Mouse (Mus musculus): ENCODE results near the gene Ror2.

Ror2 gene

DNA sequence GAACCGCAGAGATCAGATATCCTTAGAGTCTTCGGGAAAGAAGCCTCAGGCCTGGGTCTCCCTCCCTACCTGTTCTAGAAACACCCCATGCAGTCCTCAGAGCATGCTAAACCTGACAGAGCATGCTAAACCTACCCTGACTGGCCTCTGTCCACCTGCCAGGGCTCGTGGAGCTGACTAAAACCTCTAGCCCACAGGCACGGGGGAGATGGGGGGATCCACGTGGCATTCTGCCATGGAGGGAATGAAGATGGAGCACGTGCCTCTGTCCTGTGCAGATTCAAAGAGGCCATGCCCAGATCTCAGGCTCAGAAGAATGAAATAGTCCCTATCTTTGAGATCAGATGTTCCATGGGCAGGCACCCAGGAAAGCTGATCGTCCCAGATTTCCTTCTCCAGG lies 168.0 kb downstream of the Ror2 start:
- in situ Hi-C loops (cut with MboI; ENCODE audit: low pct_unique_long_range_greater_than_20kb in 1 of 2, low sequenced_read_pairs in 2 of 2, unreplicated experiment in 1 of 2) = loop anchor here in 1 of 2 experiments (5.0 kb wide), 1 partner anchor 189 kb away; no protein-coding TSS in a partner anchor

- in situ Hi-C loops (cut with MboI; ENCODE audit: low pct_unique_long_range_greater_than_20kb in 1 of 2, low sequenced_read_pairs in 2 of 2, unreplicated experiment in 1 of 2) = no loop called here
Observed at GRCm38 (mm10) chr13:53110249-53110578, 175.7 kb downstream of the Ror2 start.

DNA sequence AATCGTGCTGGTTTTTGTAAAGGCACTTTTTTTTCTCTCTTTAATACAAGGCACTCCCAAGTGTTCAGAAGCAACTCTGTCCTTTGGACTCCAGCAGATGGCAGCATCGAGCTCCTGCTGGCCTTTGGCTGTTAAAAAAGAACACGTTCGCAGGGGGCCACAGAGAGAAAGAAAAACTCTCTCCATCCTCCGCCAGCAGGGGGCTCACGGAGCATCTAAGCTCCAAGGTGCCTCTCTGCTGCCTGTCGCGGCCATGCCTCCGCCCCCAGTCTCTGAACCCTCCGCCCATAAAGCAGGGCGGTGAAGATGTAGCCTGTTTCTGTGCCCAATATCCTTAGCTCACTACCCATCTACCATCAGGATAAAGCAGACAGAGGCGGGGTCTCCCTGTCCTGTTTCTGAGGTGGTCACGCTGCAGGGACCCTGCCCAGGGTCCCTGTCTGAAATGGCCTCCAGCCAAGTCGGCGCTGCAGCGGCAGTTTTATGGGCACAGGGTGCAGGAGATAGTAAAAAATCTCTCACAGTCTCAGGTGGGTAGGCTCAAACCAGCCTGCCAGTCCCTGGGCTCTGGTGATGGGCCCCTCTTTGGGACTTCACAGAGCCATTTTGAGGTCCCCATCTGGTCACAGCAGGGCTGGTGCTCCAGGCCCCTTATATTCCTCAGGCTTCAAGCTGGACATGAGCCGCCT lies 176.2 kb downstream of the Ror2 start:
- in situ Hi-C loops (cut with MboI; ENCODE audit: low pct_unique_long_range_greater_than_20kb in 1 of 2, low sequenced_read_pairs in 2 of 2, unreplicated experiment in 1 of 2) = no loop called here

GRCm38 (mm10) chr13:53106676-53107075 lies 179.2 kb downstream of the Ror2 start:
- in situ Hi-C loops (cut with MboI; ENCODE audit: low pct_unique_long_range_greater_than_20kb in 1 of 2, low sequenced_read_pairs in 2 of 2, unreplicated experiment in 1 of 2) = no loop called here

GRCm38 (mm10) chr13:53099771-53100682 lies 185.9 kb downstream of the Ror2 start:
- in situ Hi-C loops (cut with MboI; ENCODE audit: low pct_unique_long_range_greater_than_20kb in 1 of 2, low sequenced_read_pairs in 2 of 2, unreplicated experiment in 1 of 2) = loop anchor here (10.0 to 25.0 kb wide), 2 partner anchors 265 to 388 kb away; no protein-coding TSS in a partner anchor

- in situ Hi-C loops (cut with MboI; ENCODE audit: low pct_unique_long_range_greater_than_20kb in 1 of 2, low sequenced_read_pairs in 2 of 2, unreplicated experiment in 1 of 2) = loop anchor here (10.0 to 25.0 kb wide), 2 partner anchors 262 to 384 kb away; no protein-coding TSS in a partner anchor
Observed at GRCm38 (mm10) chr13:53096615-53097014, 189.3 kb downstream of the Ror2 start.

DNA sequence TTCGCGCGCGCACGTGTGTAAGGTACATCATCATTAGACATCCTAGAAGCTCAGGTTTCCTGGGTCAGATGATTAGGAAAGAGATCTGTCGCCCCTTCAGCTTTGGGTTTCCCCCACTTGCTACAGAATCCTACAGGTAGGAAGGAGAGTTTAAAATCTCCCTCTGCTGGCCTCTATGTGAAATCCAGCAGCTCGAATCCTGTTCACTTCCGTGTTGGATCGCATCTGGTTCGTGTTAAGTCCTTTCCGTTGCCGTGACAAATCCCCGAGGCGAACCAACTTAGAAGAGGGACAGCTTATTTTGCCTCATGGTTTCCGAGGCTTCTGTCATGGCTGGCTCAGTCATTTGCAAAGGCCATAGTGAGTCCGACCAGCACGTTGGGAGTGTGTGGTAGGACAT lies 190.7 kb downstream of the Ror2 start:
- in situ Hi-C loops (cut with MboI; ENCODE audit: low pct_unique_long_range_greater_than_20kb in 1 of 2, low sequenced_read_pairs in 2 of 2, unreplicated experiment in 1 of 2) = loop anchor here (10.0 to 25.0 kb wide), 2 partner anchors 260 to 383 kb away; no protein-coding TSS in a partner anchor

DNA sequence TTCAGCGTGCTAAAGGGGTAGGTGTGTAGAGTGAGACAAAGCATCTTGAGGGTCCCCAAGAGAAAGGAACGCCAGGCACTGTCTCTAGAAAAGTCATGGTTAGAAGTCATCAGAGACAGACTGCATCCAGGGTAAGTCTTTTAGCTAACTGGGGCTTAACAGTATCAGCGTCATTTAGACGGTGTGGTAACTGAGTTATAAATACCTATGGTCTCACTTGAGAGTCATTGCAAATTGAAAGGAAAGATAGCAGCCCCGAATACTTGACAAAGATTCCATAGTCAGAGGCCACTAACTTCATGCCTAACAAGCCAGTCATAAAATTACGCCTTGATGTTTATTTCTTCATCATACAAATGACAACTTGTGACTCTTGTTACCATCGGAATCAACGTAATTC lies 191.3 kb downstream of the Ror2 start:
- in situ Hi-C loops (cut with MboI; ENCODE audit: low pct_unique_long_range_greater_than_20kb in 1 of 2, low sequenced_read_pairs in 2 of 2, unreplicated experiment in 1 of 2) = loop anchor here (10.0 to 25.0 kb wide), 2 partner anchors 260 to 382 kb away; no protein-coding TSS in a partner anchor

- in situ Hi-C loops (cut with MboI; ENCODE audit: low pct_unique_long_range_greater_than_20kb in 1 of 2, low sequenced_read_pairs in 2 of 2, unreplicated experiment in 1 of 2) = loop anchor here (10.0 to 25.0 kb wide), 2 partner anchors 259 to 381 kb away; no protein-coding TSS in a partner anchor
Observed at GRCm38 (mm10) chr13:53093407-53093806, 192.5 kb downstream of the Ror2 start.

DNA sequence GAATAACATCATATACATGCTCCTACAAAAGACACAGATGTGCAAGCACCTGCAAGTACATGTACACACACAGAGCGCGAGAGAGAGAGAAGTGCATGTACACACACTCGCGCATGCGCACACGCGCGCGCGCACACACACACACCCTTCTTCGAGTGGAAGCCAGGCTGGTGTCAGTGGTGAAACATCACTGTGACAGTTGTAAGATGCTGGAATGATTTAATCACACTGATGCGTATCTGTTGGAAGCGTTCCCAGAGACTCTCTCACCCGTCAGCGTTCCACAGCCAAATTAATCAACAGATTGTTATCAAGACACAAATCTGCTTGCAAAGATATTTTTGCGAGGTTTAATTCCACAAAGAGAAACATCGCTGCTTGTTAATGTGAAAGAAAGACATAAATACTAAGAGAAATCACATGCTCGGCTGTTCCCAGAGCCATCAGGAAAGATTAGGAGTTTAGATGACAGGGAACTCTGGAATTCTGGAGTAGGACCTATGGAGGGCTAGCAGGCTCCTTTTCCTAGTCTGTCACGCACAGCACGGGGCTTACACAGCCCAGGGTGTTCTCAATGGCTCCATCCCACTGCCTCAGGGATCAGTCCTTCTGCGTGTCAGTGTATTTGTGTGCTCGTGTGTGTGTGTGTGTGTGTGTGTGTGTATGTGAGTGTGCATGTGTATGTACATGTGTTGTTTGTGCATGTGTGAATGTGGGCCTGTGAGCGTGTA lies 199.2 kb downstream of the Ror2 start:
- in situ Hi-C loops (cut with MboI; ENCODE audit: low pct_unique_long_range_greater_than_20kb in 1 of 2, low sequenced_read_pairs in 2 of 2, unreplicated experiment in 1 of 2) = loop anchor here (25.0 kb wide), 1 partner anchor 374 kb away; no protein-coding TSS in a partner anchor

DNA sequence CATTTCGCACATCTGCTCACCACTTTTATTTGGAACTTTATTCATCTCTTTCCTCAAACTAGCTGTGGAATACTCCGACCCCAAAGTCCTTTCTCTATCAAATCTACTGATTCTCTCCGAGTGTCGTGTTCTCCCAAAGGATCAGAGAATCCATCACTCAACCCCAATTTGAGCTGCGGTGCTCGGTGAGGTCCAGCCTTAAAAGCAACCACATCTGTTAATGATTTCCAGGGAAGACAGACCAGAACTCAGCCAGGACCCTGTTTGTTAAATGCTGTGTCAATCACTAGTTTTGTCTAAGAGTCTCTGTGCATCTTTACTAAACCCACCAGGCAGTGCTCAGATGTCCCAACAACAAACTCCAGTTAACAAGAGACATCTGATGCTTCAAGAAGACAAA lies 204.1 kb downstream of the Ror2 start:
- in situ Hi-C loops (cut with MboI; ENCODE audit: low pct_unique_long_range_greater_than_20kb in 1 of 2, low sequenced_read_pairs in 2 of 2, unreplicated experiment in 1 of 2) = loop anchor here (25.0 kb wide), 1 partner anchor 370 kb away; no protein-coding TSS in a partner anchor

GRCm38 (mm10) chr13:53077732-53078345 lies 208.1 kb downstream of the Ror2 start:
- in situ Hi-C loops (cut with MboI; ENCODE audit: low pct_unique_long_range_greater_than_20kb in 1 of 2, low sequenced_read_pairs in 2 of 2, unreplicated experiment in 1 of 2) = loop anchor here (25.0 kb wide), 1 partner anchor 366 kb away; no protein-coding TSS in a partner anchor

DNA sequence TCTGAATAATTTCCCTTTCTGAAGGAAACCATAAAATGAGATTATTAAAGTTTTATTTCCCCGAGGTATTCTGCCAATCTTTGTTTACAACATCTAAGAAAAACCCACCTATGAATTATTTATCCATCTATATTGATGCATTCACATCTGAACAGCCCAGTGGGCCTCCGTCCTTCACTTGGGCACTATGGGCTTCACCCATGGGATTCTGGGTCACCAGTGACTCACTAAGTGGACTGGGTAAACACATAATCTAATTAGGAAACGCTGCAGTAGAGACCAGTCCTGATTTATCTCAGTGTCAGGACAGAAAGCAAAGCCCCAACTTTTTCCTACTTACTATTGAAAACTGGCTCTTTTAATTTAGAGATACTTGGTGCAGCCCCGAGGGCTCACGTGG lies 210.9 kb downstream of the Ror2 start:
- in situ Hi-C loops (cut with MboI; ENCODE audit: low pct_unique_long_range_greater_than_20kb in 1 of 2, low sequenced_read_pairs in 2 of 2, unreplicated experiment in 1 of 2) = loop anchor here (25.0 kb wide), 1 partner anchor 363 kb away; no protein-coding TSS in a partner anchor

DNA sequence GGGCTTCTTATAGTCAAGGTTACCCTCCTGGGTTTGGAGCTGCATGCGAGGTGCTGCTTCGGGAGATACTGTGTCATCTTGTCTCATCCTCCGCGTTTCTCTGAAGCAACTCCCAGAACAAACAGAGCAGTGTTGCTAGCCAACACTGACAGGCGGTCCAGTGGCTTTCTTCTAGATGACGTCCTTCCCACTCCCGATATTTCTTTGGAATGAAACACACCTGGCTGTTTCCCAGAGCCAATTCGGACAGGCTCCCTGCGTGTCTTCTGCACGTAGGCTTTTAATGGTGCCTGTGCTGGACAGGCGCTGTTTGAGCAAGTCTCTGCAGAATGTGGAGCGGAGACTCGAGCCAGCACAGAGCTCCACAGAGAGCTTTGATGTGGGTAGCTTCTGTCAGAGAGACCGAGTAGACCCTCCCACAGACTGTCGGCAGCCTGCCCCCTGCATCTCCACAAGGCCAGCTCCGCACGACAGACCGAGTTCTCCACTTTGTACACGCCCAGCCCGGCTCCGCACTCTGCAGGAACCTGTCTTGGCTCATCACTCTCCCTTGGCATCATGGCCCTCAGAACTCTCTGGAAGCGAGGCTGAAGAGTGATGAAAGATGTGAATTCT lies 216.7 kb downstream of the Ror2 start:
- in situ Hi-C loops (cut with MboI; ENCODE audit: low pct_unique_long_range_greater_than_20kb in 1 of 2, low sequenced_read_pairs in 2 of 2, unreplicated experiment in 1 of 2) = no loop called here

- in situ Hi-C loops (cut with MboI; ENCODE audit: low pct_unique_long_range_greater_than_20kb in 1 of 2, low sequenced_read_pairs in 2 of 2, unreplicated experiment in 1 of 2) = no loop called here
Observed at GRCm38 (mm10) chr13:53068461-53068860, 217.5 kb downstream of the Ror2 start.

GRCm38 (mm10) chr13:53067949-53068348 lies 218.0 kb downstream of the Ror2 start:
- in situ Hi-C loops (cut with MboI; ENCODE audit: low pct_unique_long_range_greater_than_20kb in 1 of 2, low sequenced_read_pairs in 2 of 2, unreplicated experiment in 1 of 2) = no loop called here

DNA sequence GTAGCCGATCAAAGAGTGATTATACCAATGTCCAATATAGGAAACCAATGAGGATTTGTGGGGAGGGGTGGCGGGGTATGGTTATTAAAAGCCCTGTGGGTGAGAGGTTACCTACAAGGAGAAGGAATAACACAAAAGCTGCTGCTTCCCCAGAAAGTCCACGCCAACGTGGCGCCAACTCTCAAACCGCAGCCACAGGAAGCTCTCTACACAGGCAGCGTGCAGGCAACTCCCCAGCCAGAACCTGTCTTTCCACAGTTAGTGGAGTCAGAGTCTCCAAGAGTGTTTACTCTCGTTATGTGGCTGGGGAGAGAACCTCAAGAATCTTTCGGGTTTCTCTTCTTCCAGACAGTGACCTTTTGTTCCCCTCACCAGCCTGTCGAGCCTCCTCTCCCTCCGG lies 220.8 kb downstream of the Ror2 start:
- in situ Hi-C loops (cut with MboI; ENCODE audit: low pct_unique_long_range_greater_than_20kb in 1 of 2, low sequenced_read_pairs in 2 of 2, unreplicated experiment in 1 of 2) = no loop called here

DNA sequence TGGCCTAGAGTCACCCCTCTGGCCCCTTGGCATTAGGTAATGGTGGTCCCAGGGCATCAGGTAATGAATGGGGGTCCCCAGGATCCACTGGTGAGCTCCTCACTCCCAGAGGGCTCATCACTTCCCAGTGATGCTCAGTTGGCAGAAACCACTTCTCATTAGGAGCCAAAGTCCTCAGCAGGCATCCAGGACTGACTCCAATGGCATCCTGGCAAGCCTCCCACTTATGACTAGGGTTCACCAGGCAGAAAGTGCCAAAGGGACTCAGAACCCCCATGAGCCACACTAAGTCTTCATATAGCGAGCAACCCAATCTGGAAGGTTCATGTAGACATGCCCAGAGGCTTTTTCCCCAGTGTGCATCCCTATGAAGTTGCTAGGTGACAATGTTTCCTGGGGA lies 221.2 kb downstream of the Ror2 start:
- in situ Hi-C loops (cut with MboI; ENCODE audit: low pct_unique_long_range_greater_than_20kb in 1 of 2, low sequenced_read_pairs in 2 of 2, unreplicated experiment in 1 of 2) = no loop called here
